Mouse (Mus musculus): Measurements from ENCODE around the gene Best1.

Gene Best1

DNA sequence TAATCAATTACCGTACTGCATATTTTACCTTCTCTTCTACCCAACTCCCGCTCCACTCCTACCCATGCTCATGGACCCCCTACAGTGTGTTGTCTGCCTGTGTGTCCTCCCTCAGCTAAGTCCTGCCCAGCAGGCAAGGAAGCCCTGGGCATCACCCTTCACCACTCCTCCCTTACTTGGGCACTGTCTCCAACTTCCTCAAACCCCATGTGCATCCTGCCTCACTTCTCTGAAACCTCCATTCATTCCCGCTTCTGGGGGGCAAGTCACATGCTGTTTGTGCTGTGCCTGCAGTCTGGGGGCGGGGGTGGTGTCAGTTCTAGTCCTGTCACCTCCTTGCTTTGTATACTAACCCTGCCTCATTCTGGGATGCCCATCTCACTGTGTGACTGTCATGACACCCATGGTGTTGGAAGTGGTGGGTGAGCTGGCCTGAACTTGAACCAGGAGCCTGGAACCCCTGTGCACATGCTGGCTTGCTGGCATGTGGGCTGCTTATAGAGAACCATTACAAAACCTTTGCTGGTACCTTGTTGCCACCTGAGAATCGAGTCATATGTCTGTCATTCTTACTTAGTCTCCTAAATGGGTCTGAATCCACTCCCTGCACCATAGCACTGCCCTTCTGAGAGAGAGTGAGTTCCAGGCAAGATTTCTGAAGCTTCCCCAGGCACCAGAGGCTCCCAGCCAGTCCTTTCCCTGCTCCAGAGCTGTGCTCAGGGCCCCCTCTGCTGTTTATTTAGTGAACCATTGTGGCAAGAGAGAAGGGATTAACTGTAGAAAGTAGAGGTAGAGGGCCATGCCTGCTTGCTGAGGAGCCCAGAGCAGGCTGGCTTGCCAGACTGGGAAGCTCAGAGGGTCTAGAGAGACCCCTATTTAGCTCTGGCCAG is 21.2 kb upstream of the Best1 start:
- no peak for DNase-seq (ENCODE audit: low spot score in 2 of 2)

DNA sequence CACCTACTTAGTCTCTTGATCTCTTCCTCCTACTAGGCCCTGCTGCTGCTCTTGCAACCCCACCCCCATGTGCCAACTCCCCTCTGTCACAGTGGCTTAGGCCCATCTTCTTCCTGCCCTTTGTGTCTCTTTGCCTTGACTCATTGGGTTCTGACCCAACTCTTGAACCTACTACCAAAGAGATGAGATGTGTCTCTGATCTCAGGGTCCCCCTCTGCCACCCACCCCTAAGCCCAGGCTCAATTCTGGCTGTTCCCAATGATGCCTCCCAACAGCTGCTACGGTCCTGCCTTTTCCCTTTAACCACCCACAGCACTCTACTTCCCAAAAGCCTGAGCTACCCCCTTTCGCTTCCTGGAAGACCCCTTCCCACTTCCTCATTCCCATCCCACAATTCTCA is 20.5 kb upstream of the Best1 start:
- DNase-seq (ENCODE audit: low spot score in 2 of 2) = no peak

DNA sequence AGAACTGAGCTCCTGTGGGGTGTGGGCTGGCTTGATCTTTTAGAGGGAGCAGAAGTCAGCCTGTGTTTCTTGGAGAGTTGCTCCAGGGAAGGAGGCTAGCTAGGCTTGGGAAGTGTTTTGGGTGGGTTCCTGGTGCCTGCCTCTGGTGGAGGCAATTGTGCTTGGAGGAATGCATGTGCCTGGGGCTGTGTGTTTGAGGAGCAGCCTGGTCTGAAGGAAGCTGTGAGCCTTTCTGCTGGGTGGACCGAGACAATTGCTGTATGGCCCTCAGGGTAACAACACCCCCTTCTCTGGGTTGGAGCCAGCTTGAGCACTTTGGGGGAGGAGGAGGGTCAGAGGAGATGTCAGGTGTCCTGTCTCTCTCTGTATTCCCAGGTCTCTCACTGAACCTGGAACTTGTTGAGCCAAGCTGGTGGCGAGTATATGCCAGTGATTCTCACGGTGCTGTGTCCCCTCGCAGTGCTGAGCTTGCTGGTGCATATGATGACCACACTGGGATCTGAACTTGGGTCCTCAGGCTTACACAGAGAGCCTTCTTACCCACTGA is 17.9 kb upstream of the Best1 start:
- no peak for DNase-seq (ENCODE audit: low spot score in 2 of 2)

DNA sequence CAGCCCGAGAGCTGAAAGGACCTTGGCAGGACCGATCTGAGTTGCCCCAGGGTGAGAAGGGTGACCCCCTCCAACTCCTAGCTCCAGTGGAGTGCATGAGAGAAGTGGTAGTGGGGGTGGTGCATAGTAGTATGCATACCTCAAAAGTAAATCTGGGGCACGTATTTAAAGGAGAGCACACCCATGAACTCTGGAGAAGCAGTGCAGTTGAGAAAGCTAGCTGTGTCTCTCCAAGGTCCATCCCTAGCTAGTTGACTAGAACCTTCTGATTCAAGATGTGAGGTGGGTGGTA is 17.0 kb upstream of the Best1 start:
- DNase-seq (ENCODE audit: low spot score in 2 of 2) = no peak

DNA sequence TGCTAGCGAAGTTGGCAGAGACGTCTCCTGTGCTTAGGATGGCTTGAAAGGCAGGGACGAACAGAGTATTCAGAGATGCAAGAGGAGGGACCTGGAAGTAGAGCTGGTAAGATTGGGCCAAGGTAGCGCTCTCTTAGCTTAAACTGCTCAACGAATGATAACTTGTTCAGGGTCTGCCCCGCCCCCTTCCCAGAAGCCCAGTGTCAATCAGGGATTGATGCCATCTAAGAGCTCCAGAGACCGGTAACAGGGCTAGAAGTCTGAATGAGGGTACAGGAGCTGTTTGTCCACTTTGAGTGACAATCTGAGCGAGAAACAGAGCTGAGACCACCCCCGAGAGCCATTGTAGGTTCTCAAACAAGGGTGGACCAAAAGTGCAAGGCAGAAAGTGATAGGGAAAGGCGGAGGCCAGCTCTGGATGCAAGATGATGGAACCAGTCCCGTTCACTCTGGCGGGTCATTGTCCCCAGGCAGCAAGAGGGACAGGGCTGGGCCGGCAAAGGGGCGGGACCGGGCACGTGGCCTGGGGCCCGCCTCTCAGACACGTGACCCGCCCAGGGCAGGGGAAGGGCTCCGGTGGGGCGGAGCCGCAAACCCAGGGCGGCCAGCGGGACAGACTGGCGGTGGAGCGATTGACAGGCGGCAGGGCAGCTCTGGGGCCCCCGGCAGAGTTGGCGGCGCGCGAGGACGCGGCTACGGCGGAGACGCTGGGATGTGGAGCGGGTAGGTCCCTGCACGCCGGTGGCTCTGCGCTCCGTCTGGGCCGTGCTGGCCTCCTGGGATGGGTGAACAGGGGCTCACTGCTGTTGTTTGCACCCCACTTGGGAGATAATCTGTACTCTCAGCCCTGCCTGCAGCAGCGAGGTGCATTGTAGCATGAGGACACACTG is 16.4 kb upstream of the Best1 start:
- DNase-seq (ENCODE audit: low spot score in 2 of 2) = peak; percentile 68 to 73

DNA sequence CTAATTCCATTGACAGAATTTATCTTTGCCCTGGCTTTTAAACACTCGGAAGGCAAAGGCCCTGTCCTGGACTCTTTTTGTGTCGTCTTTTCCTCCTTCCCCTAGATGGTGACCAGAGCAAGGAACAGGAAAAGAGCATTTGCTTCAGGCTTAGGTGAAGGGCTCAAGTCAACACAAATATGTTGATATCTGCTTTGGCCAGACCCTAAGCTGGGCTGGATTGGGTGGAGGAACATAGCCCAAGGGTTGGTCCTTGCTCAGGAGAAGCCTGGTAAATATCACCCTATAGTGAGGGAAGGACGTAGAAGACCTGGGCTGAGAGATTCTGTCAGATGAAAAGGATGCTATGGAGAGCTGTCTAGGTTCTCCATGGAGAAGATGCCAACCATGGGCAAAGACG is 14.7 kb upstream of the Best1 start:
- DNase-seq (ENCODE audit: low spot score in 2 of 2) = no peak

DNA sequence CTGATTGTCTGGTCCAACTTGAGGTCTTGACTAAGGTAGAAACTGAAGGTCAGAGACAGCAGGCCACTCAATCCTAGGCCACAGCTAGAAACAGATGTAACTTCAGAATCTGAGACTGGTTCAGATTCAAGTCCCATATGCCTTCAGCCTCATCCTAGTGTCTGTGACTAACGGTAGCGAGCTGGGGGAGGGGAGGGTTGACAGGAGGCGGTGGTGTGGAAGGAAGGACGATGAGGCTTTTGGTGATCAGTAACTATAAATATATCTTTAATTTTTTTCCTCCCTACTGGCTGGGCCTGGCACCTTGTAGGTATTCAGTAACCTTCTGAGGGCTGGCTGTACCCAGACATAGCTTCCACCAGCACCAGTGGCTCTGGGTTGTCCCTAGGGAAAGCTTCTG is 14.0 kb upstream of the Best1 start:
- no peak for DNase-seq (ENCODE audit: low spot score in 2 of 2)

DNA sequence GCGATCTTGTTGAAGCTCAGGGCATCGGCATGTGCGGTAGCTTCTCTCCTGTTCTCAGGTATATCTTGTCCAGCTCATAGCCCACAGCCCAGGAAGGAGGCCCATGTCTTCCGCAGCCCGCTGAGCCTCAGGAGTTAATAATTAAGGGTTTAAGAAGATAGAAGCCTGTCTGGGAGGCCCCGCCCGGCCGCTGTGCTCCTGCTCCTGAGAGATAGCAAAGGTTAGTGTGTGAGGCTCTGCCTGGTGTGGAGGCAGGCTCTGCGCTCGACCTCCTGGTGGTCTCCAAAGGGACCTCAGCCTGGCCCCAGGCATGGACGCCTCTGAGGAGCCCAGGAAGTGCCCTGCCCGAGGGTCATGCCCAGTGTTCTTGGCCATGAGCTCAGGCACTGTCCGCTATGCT is 13.4 kb upstream of the Best1 start:
- no peak for DNase-seq (ENCODE audit: low spot score in 2 of 2)

DNA sequence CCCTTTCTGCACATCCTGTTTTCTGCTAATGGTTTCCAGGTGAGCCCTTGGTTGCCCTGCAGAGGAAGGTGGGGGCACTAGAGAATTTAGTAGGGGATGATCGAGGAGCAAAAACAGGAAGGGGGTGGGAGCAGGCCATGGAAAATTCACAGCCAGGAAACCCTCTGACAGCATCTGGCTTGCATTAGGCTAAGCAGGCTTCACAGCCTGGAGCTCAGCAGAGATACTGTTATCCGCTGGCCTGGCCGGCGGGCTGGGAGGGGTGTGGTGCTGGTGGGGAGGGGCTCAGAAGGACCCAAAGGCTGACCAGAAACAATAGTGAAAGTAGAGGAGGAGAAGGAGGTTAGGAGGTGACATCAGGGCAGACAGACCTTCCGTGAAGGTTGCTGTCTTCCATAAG is 12.5 kb upstream of the Best1 start:
- DNase-seq (ENCODE audit: low spot score in 2 of 2) = no peak

DNA sequence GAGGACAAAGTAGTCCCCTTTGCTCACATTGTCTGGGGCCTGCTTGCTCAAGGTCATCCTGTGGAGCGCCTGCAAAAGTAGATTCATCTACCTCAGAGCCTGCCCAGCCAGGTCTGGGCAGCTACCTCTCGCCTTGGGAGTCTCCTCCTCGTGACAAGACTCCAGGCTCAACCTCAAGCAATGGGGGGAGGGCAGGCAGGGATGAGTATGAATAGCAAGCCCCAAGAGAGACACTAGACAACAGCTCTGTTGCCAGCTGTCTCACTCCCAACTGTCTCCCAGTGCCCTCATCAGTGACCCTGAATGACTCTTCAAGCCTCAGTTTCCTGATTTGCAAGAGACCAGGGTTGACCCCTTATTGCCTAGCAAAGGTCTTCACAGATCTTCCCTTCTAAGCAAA is 11.9 kb upstream of the Best1 start:
- DNase-seq (ENCODE audit: low spot score in 2 of 2) = no peak

DNA sequence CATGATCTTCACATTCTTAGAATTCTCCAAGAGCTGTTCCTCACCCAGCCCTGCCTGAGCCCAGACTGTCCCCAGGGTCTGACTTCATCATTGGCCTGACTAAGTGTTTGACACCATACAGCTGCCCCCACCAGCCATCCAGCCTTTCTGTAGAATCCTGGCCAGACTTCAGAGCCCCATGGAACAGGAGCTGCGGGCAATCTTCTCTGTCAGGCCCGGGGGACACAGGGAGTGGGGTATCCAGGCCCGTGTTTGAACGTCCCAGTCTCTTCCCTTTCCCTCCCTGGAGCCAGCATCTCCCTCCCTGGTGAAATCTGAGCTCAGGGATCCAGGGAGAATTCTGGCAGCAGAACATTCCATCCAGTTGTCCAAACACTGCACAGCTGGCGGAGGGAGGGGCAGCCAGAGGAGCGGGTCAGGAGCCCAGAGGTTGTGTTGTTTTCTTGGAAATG is 11.4 kb upstream of the Best1 start:
- no peak for DNase-seq (ENCODE audit: low spot score in 2 of 2)

DNA sequence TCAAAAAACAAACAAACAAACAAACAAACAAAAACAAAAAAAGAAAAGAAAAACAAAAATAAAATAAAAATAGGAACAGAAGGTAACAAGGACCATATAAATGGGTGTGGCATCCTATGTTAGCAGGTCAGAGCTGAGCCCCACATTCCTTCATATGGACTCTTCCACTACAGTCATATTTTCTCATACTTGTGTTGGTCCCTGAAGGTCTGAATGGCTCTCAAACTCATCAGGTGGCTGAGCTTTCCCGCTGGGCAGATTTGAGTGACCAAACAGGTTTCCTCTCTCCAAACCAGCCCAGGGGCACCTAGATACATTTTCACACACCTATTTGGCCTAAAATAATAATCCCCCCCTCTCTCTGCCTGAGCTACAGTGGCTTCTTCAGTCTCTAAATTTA is 10.0 kb upstream of the Best1 start:
- no peak for DNase-seq (ENCODE audit: low spot score in 2 of 2)

DNA sequence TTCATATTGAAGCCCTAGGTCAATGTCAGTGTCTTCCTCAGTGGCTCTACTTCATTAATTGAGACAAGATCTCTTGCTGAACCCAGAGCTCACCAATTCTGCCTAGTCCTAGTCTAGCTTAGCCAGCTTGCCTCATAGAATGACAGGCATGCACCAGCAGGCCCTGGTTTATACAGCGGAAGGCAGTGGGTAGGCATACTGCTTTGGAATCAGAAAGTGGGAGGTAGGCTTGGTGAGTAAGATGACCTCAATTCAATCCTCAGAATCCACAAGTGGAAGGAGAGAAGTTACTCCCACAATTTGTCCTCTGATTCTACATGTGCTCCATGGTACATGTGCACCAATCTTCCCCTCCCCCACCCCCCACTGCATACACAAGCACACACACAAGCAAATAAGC is 2.3 kb upstream of the Best1 start:
- DNase-seq (ENCODE audit: low spot score in 2 of 2) = no peak

DNA sequence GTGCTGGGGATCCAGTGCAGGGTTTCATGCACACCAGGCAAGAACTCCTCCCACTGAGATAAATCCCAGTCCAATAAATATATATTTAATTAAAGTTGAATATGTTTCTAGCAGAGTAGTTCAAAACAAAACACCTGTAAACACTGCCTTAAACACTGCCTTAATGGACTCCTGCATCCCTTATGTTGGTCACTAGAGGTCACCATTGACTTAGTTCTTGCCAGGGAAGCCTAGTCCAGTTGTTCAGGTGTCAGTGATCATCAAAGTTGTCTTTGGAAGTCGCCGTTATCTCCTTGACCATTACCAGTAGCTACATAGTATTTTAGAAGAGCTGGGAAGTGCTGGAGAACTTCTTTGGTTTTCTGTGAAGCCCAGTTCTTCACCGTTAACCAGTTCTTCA is 1.1 kb downstream of the Best1 start:
- peak in 1 of 2 experiments; percentile 28 for DNase-seq (ENCODE audit: low spot score in 2 of 2)

DNA sequence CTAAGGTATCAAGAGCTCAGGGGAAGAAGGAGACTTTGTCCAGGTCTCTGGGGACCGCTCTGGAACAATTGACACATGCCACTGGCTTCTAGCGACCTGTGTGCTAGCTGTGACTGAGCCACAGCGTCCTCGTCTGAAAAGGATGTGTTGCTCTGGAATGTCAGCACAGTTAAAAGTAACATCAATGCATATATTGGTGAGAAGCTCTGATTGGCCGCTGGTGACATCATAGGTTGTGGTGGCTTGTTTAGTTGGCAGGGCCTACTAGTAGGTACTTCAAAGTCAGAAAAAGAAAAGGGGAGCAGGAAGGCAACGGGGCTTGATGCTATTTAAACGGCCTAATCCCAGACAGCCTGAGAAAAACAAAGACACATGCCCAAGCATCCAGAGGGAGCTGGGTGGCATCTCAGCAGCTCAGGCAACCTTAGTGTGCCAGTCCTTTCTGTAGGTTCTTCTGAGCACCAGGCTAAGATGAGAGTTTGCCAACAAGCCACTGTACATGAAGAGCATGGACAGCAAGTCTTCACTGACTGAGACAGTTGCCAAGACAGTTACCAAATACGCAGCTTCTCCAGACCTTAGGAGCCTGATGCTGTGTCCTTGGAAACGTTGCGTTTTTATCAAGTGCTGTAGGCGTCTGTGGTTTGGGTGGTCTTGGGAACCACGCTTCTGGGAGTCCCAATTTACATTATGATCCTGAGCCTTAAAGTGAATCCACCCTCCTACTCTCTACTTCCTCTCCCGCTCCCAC is 2.5 kb downstream of the Best1 start:
- DNase-seq (ENCODE audit: low spot score in 2 of 2) = no peak

DNA sequence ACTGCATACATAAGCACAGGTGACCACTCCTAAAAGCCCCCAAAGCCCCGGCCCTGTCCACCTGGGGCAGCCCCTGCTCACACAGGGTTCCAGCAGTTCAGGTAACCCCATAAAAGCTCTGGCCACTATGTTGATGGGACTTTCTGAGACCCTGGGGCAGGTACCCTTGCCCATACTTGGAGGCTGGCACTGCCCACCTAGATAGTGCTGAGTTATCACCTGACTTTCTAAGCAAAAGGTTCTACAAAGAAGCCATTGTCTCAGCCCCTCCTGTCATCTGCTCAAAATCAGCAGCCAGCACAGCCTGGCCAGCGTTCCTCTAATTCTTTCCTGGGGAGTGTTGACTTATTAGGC is 3.4 kb downstream of the Best1 start:
- DNase-seq (ENCODE audit: low spot score in 2 of 2) = no peak

DNA sequence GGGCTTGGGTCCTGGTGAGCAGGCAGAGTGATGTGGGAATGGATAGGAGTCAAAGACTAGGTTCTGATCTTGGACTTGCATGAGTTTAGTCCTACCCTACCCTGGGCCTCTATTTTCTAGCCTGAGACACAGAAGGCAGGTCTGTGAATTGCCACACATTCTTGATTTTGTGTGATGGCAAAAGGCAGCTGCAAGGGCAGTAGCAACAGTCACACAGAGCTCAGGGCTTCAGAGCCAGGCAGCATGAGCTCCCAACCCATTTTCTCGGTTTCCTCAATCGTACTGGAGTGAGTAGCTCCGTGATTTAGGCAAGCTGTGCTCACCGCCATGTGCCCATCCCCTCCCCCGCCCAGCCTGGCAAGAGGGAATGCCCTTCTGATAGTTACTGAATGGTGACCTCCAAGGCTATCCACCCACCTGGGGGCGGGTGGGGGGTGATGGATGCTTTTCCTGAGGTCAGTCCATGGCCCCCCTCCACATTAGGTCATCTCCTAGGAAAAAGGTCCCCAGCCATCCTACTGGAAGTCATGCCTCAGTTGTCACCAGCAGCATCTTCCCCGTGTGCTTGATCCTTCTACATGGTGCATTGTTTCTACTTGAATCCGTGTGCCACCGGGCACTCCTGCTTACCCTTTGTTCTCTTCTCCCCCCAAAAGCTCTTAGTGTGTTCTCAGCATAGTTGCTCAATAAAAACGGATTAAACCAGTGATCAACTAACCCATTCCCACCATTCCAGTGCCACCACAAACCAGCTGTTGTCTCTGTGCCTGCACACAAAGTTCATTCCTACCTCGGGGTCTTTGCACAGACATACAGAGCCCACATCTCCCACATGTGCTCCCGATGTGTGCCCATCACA is 4.0 kb downstream of the Best1 start:
- no peak for DNase-seq (ENCODE audit: low spot score in 2 of 2)

DNA sequence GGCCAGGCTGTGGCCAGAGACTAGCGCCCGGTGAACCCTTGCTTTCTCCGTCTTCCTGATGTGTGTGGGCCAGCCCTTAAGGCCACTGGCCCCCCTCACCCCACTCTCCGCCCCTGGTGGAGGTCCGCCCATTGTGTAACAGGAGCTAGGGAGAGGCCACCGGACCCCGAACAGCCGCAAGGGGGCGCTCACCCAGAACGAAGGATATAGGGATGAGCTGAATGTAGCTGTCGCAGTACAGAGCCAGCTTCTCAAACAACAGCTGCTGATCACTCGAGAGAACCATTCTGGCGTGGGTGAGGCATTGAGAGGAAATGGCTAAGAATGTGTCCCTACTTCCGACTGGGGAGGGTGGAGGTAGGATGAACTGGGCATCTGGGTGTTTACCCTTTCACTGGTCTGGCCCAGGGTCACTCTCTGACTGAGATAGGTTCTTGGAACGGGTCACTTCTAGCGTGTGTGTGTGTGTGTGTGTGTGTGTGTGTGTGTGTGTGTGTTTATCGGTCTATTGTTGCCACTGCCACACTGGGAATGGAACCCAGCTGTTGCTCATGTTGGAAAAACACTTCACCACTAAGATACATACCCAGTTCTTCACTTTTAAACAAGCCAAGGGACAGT is 8.3 kb downstream of the Best1 start:
- peak; percentile 88 to 89 for DNase-seq (ENCODE audit: low spot score in 2 of 2)

DNA sequence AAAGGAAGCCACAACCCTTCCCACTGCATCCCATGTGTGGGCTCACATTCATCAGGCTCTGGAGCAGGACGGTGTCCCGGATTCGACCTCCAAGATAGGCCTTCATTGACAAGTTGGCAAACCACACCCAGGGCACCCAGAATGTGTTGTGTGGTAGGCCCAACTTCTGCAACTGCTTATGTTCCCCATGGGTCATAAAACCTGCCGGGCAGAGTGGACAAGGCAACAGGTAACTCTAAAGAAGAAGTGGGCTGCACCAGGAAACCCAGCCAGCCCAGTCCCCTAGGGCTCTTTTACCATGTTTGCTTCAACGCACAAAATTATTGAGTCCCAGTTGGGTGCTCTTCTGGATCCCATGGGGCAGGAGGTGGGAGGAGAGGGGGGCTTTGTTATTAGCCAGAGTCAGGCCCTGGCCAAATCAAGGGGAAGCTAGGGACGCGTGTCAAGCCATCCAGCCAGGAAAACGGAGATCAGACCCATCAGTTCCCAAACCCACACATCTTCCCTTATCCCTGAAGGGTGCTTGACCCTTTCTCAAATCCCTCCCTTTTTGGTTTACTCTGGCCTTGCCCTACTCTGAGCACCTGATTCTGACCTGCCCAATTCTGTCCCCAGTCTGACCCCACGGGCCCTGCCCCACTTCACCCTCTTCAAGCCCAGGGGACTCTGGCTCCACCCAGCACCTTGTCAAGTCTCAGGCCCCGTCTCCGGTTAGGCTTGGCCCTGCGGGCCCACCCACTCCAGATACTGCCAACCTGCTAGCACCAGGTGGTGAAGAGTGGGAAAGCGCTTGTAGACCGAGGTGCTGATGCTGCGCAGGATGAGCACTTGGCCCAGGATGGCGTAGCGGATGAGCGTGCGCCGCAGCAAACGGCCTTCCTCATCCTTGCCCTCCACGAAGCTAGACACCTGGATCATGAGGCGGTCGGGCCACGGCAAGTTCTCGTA is 9.1 kb downstream of the Best1 start:
- no peak for DNase-seq (ENCODE audit: low spot score in 2 of 2)

DNA sequence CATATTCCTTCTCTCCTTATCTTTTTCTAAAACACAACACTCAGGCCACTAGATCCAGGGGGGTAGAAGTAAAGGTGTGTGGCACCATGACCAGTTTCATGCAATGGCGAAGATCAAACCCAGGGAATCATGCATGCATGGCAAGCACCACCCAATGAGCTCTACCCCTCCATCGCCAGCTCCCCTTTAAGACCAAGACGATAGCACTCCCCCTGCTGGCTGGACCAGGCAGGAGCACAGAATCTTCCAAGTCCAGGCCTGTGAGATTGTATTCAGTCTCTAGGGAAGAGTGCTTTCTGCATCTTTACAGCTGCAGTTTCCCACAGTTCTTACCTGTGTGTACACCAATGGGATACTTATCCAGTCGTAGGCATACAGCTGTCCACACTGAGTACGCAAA is 10.1 kb downstream of the Best1 start:
- peak; percentile 74 to 83 for DNase-seq (ENCODE audit: low spot score in 2 of 2)

Measured in natural killer cell, adult 2 months (primary cell).